Mouse (Mus musculus) spleen, adult 2 months (tissue): ENCODE measurements around the gene Chchd2.

ENCODE experiments used
- CTCF ChIP-seq: fragments of 200-500 bp; IDR thresholded peaks from 2 replicates; pipeline ENCODE4 v1.5.1; 2011; ENCODE audit warnings: mild to moderate bottlenecking, inconsistent platforms; ENCODE audit not compliant: insufficient read depth, insufficient read length, insufficient replicate concordance; ENCODE audit errors: extremely low read depth
- POLR2A ChIP-seq: fragments of 200-500 bp; IDR thresholded peaks from 2 replicates; pipeline ENCODE4 v1.6.1; 2011; ENCODE audit warnings: low read depth, low read length, inconsistent platforms

DNA sequence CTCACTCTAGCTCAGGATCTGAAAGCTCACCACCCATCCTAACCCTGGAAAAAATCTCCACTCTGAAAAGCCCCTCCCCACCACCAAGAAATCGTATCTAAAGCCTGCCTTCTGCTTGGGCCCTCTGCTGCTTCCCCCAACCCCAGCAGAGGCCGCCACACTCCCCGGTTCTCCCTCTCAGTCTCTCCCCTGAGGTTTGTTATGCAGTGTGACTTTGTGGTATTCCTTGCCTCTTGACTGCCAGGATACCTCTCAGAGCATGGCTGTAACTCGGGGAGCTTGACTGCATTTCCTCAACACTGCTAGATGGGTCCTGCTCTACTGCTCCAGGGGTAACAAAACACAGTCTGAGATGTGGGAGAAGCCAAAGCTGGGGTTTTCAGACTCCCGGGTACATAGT is 32.1 kb downstream of the Chchd2 start:
- TF ChIP-seq POLR2A (no peak), CTCF (no peak)
